In genomic region chr16:86473059-86473740, GRCm38 (mm10) we compare ENCODE assay signal across 10 mouse cellular contexts.
A peak's percentile ranks its signal among the peaks of the same experiment; 100 is the strongest.
DNase-seq lines count a peak whose midpoint lies in the region; ATAC-seq and TF ChIP-seq lines count a peak whose summit lies in the region.
"Had no signal": no experiment of that assay in that cellular context is flagged by ENCODE, and none has a peak within 500 bp of the region (broad histone marks: within the 10 kb centered on the region; RNA-seq: fewer than 3 reads in every experiment).

No protein-coding gene starts in this region.

- no peaks in the 10 kb centered on the region for H3K79me2 ChIP-seq in heart, adult 2 months (replicated peaks; ENCODE audit: control insufficient read depth, insufficient read depth, low read length)

- DNase-seq in heart, adult 2 months: peak; percentile 8 to 20
- DNase-seq in heart, adult 9 months (ENCODE audit: low spot score in 2 of 2): no peak
- DNase-seq in fibroblast of lung, adult 2 months (ENCODE audit: low read depth): peak; percentile 30
- DNase-seq in mesoderm, embryonic 11.5 days (ENCODE audit: low read depth, low spot score): peak; percentile 33
- no peak for DNase-seq in T-cell, adult 2 months (ENCODE audit: low spot score)

- TF ChIP-seq EP300 in heart, adult 2 months (IDR thresholded peaks at IDR 0.05; ENCODE audit: insufficient read depth, low read depth, low read length): no peak

- no peak overlapping the region for H3K4me3 ChIP-seq in heart, adult 2 months
- no peak overlapping the region for H3K4me3 ChIP-seq in midbrain, embryonic 12.5 days
- no peak overlapping the region for H3K4me3 ChIP-seq in midbrain, embryonic 15.5 days
- no peak overlapping the region for H3K4me3 ChIP-seq in hindbrain, embryonic 13.5 days

- ATAC-seq in midbrain, embryonic 12.5 days (ENCODE audit: low FRiP score, low read depth): peak; percentile 56; the same call in 1 of the 2 replicates
- ATAC-seq in midbrain, embryonic 15.5 days (replicated peaks): no peak
- no peak for ATAC-seq in hindbrain, embryonic 13.5 days (ENCODE audit: low FRiP score)
- ATAC-seq: CD4-positive, CD25-positive, alpha-beta regulatory T cell, adult 4 months; hindbrain, postnatal 0 days had no signal

- 51% methylated on average over 4 of the region's 4 CpGs for WGBS in heart, adult 2 months
- WGBS in midbrain, embryonic 12.5 days: 68% methylated on average over 4 of the region's 4 CpGs
- 58% methylated on average over 4 of the region's 4 CpGs for WGBS in midbrain, embryonic 15.5 days
- WGBS in hindbrain, embryonic 13.5 days: 48% methylated on average over 4 of the region's 4 CpGs

- H3K27ac ChIP-seq in heart, adult 2 months: no peak overlapping the region
- no peak overlapping the region for H3K27ac ChIP-seq in midbrain, embryonic 12.5 days (replicated peaks)
- H3K27ac ChIP-seq in midbrain, embryonic 15.5 days: no peak overlapping the region
- H3K27ac ChIP-seq in hindbrain, embryonic 13.5 days: no peak overlapping the region
- H3K27ac ChIP-seq: hindbrain, postnatal 0 days had no signal

- H3K27me3 ChIP-seq in heart, adult 2 months (ENCODE audit: control insufficient read depth, insufficient read depth, low read length): no peaks in the 10 kb centered on the region
- no peaks in the 10 kb centered on the region for H3K27me3 ChIP-seq in midbrain, embryonic 12.5 days
- H3K27me3 ChIP-seq in midbrain, embryonic 15.5 days (replicated peaks): no peaks in the 10 kb centered on the region
- no peaks in the 10 kb centered on the region for H3K27me3 ChIP-seq in hindbrain, embryonic 13.5 days

- intact Hi-C loops in heart, adult 2 months (cut with DNase I): loop anchor here (10.0 kb wide), 1 partner anchor 382 kb away; no protein-coding TSS in a partner anchor

- no peak overlapping the region for H3K4me2 ChIP-seq in midbrain, embryonic 12.5 days (replicated peaks)
- no peak overlapping the region for H3K4me2 ChIP-seq in midbrain, embryonic 15.5 days
- no peak overlapping the region for H3K4me2 ChIP-seq in hindbrain, embryonic 13.5 days

- no peaks in the 10 kb centered on the region for H3K36me3 ChIP-seq in heart, adult 2 months (ENCODE audit: control insufficient read depth, insufficient read depth, low read length)
- H3K36me3 ChIP-seq in midbrain, embryonic 12.5 days: no peaks in the 10 kb centered on the region
- no peaks in the 10 kb centered on the region for H3K36me3 ChIP-seq in midbrain, embryonic 15.5 days (replicated peaks)
- H3K36me3 ChIP-seq in hindbrain, embryonic 13.5 days: no peaks in the 10 kb centered on the region

- no peak overlapping the region for H3K9ac ChIP-seq in heart, adult 2 months (ENCODE audit: low read depth, low read length)
- H3K9ac ChIP-seq in midbrain, embryonic 12.5 days (replicated peaks): no peak overlapping the region
- H3K9ac ChIP-seq in midbrain, embryonic 15.5 days: no peak overlapping the region
- H3K9ac ChIP-seq in hindbrain, embryonic 13.5 days: no peak overlapping the region

- TF ChIP-seq CTCF in heart, adult 2 months (IDR thresholded peaks at IDR 0.05): no peak

- H3K9me3 ChIP-seq in midbrain, embryonic 12.5 days: no peaks in the 10 kb centered on the region
- H3K9me3 ChIP-seq in midbrain, embryonic 15.5 days: no peaks in the 10 kb centered on the region
- no peaks in the 10 kb centered on the region for H3K9me3 ChIP-seq in hindbrain, embryonic 13.5 days

- H3K4me1 ChIP-seq in heart, adult 2 months (ENCODE audit: control insufficient read depth, insufficient read depth, low read length): no peaks in the 10 kb centered on the region
- no peaks in the 10 kb centered on the region for H3K4me1 ChIP-seq in midbrain, embryonic 12.5 days
- no peaks in the 10 kb centered on the region for H3K4me1 ChIP-seq in midbrain, embryonic 15.5 days
- H3K4me1 ChIP-seq in hindbrain, embryonic 13.5 days (replicated peaks): no peaks in the 10 kb centered on the region

- TF ChIP-seq POLR2A in heart, adult 2 months (IDR thresholded peaks at IDR 0.05; ENCODE audit: insufficient read depth, low read depth, low read length): no peak

Comparison
In these comparisons a context has a peak if more than half of its experiments do, and no peak if none do; other contexts are left out.
1. DNase-seq: peak in heart, adult 2 months (2 of 2), fibroblast of lung, adult 2 months (single experiment) and mesoderm, embryonic 11.5 days (single experiment); none in heart, adult 9 months (0 of 2) and T-cell, adult 2 months (single experiment).